Mouse (Mus musculus): ENCODE data around the gene Thrsp. TPM values are rescaled to one million over a fixed set of nuclear protein-coding genes. Genes with fewer than 3 reads are reported as not detected.

The Thrsp gene
- polyA plus RNA-seq, 1 experiment from 2014 or later, result 2.2 TPM

DNA sequence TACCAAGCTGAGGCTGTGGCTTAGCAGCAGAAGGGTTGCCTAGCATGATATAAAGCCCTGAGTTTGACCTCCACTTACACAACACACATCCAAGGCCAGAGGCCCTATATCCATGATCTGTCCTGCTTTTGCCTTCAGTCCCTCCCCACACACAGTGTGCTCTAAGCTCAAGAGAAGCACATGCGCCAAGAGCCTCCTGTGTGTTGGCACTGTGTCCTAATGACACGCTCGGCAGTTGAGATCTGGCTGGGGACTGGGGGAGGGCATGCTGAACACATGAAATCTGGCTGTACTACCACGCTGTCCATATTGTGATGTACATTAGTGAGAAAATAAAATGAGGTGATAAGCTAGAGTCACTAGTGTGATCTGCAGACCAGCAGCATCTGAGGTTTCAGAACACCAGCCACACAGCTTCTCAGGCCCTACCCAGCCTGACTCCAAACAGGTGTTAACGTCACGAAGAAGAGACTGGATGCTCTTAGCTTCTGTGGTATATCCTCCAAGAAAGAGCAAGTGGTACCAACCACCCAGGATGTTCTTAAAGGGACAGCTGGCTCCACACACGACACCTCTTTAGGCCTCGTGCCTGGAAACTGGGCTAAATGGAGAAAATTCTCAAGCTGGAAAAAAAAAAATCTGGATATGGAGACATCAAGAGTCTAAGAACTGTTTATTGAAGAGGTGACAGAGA, 3.6 kb upstream of the Thrsp start:
- ATAC-seq (ENCODE audit: low FRiP score), result no peak
- H3K4me2 ChIP-seq (replicated peaks), result no peak overlapping the region

GRCm38 (mm10) chr7:97420406-97420805, 2.9 kb upstream of the Thrsp start:
- Histone ChIP-seq H3K9ac (no peak overlapping the region), H3K4me3 (replicated peaks; ENCODE audit: low read length) (no peak overlapping the region), H3K4me2 (replicated peaks) (no peak overlapping the region), H3K4me1 (replicated peaks; ENCODE audit: control insufficient read depth, insufficient read depth, low read length) (0 out of 2 replicates have a peak, but pooled peaks cover 5% of the 10 kb centered on the region), H3K9me3 (ENCODE audit: control insufficient read depth, low read length) (no peaks in the 10 kb centered on the region), H3K27me3 (ENCODE audit: control insufficient read depth, insufficient read depth, low read length) (no peaks in the 10 kb centered on the region), H3K27ac (no peak overlapping the region), H3K36me3 (replicated peaks; ENCODE audit: control insufficient read depth, insufficient read depth) (no peaks in the 10 kb centered on the region)
- no peak for ATAC-seq (ENCODE audit: low FRiP score)
- 72% methylated on average over 1 of the region's 1 CpGs for WGBS
- DNase-seq (ENCODE audit: low spot score), result no peak

More for the DNA sequence above, 3.6 kb upstream of the Thrsp start:
- Histone ChIP-seq H3K9me3 (ENCODE audit: control insufficient read depth, low read length) (no peaks in the 10 kb centered on the region), H3K27me3 (ENCODE audit: control insufficient read depth, insufficient read depth, low read length) (no peaks in the 10 kb centered on the region), H3K27ac (no peak overlapping the region), H3K4me3 (replicated peaks; ENCODE audit: low read length) (no peak overlapping the region), H3K9ac (no peak overlapping the region), H3K36me3 (replicated peaks; ENCODE audit: control insufficient read depth, insufficient read depth) (no peaks in the 10 kb centered on the region), H3K4me1 (replicated peaks; ENCODE audit: control insufficient read depth, insufficient read depth, low read length) (0 out of 2 replicates have a peak, but pooled peaks cover 5% of the 10 kb centered on the region)
- WGBS, result 74% methylated on average over 8 of the region's 8 CpGs
- DNase-seq (ENCODE audit: low spot score), result no peak

DNA sequence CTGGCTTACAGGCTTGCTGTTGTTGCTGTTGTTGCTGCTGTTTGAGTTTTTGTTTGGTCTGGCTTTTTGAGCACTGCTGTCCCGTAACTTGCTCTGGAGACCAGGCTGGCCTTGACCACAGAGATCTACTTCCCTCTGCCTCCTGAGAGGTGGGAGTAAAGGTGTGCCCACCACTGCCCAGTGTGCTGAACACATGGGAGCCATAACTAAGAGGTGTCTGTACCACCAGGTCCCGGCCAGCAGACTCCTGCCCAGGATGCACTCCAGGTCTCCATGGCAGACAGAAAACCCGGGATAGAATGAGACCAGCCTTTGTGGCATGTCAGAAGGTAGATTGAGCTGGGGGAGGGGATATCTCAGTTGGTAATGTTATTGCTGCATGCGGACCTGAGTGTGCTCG, 1.6 kb upstream of the Thrsp start:
- Histone ChIP-seq H3K36me3 (replicated peaks; ENCODE audit: control insufficient read depth, insufficient read depth) (no peaks in the 10 kb centered on the region), H3K27me3 (ENCODE audit: control insufficient read depth, insufficient read depth, low read length) (no peaks in the 10 kb centered on the region), H3K9me3 (ENCODE audit: control insufficient read depth, low read length) (no peaks in the 10 kb centered on the region), H3K9ac (no peak overlapping the region), H3K4me3 (replicated peaks; ENCODE audit: low read length) (no peak overlapping the region), H3K4me1 (replicated peaks; ENCODE audit: control insufficient read depth, insufficient read depth, low read length) (0 out of 2 replicates have a peak, but pooled peaks cover 5% of the 10 kb centered on the region), H3K4me2 (replicated peaks) (no peak overlapping the region), H3K27ac (no peak overlapping the region)
- WGBS, result 77% methylated on average over 5 of the region's 5 CpGs
- DNase-seq (ENCODE audit: low spot score) (no peak), ATAC-seq (ENCODE audit: low FRiP score) (no peak)

DNA sequence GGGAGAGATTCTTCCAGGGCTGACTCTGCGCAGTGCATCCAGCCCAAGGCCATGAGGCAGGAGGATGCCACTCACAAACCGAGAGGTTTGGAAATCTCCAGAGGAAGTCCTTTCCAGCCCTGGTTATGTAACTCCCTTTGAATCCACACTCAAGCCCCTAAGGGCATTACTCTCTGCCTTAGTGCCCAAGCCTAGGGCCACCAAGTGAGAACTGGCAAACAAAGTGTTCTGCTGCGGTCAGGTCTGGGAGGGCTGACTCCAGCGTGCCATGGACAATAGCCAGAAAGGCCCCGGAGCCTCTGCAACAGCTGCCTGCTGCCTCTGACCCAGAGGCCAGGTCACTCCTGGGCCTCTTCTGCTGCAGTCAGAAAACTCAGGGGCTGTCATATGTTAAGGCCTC, 1.2 kb upstream of the Thrsp start:
- H3K4me2 ChIP-seq (replicated peaks), result no peak overlapping the region
- H3K4me3 ChIP-seq (replicated peaks; ENCODE audit: low read length), result no peak overlapping the region
- no peak overlapping the region for H3K9ac ChIP-seq
- DNase-seq (ENCODE audit: low spot score), result no peak
- H3K27ac ChIP-seq, result no peak overlapping the region
- H3K36me3 ChIP-seq (replicated peaks; ENCODE audit: control insufficient read depth, insufficient read depth), result no peaks in the 10 kb centered on the region
- 0 out of 2 replicates have a peak, but pooled peaks cover 5% of the 10 kb centered on the region for H3K4me1 ChIP-seq (replicated peaks; ENCODE audit: control insufficient read depth, insufficient read depth, low read length)
- H3K27me3 ChIP-seq (ENCODE audit: control insufficient read depth, insufficient read depth, low read length), result no peaks in the 10 kb centered on the region
- ATAC-seq (ENCODE audit: low FRiP score), result no peak
- 54% methylated on average over 5 of the region's 5 CpGs for WGBS
- H3K9me3 ChIP-seq (ENCODE audit: control insufficient read depth, low read length), result no peaks in the 10 kb centered on the region

DNA sequence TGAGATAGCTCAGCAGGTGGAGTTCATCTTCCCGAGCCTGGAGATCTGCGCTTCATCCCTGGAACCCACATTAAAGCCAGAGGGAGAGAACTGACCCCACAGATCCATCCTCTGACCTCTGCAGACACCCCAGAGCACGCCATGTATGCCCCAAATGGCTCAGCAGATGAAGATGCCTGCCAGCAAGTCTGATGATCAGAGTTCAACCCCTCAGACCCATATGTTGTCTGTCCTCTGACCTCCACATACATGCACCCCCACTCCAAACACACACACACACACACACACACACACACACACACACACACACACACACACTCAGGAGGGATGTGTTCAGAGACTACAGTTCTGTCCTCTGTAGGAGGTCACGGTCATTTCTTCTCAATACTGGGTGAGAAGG, 1.1 kb downstream of the Thrsp start:
- Histone ChIP-seq H3K9ac (no peak overlapping the region), H3K4me1 (replicated peaks; ENCODE audit: control insufficient read depth, insufficient read depth, low read length) (0 out of 2 replicates have a peak, but pooled peaks cover 5% of the 10 kb centered on the region), H3K36me3 (replicated peaks; ENCODE audit: control insufficient read depth, insufficient read depth) (peaks cover 12% of the 10 kb centered on the region; the same call in 1 of the 2 replicates), H3K4me2 (replicated peaks) (no peak overlapping the region), H3K27me3 (ENCODE audit: control insufficient read depth, insufficient read depth, low read length) (no peaks in the 10 kb centered on the region), H3K4me3 (replicated peaks; ENCODE audit: low read length) (no peak overlapping the region), H3K27ac (no peak overlapping the region), H3K9me3 (ENCODE audit: control insufficient read depth, low read length) (no peaks in the 10 kb centered on the region)
- DNase-seq (ENCODE audit: low spot score) (no peak), ATAC-seq (ENCODE audit: low FRiP score) (no peak)
- WGBS, result 88% methylated on average over 4 of the region's 4 CpGs

DNA sequence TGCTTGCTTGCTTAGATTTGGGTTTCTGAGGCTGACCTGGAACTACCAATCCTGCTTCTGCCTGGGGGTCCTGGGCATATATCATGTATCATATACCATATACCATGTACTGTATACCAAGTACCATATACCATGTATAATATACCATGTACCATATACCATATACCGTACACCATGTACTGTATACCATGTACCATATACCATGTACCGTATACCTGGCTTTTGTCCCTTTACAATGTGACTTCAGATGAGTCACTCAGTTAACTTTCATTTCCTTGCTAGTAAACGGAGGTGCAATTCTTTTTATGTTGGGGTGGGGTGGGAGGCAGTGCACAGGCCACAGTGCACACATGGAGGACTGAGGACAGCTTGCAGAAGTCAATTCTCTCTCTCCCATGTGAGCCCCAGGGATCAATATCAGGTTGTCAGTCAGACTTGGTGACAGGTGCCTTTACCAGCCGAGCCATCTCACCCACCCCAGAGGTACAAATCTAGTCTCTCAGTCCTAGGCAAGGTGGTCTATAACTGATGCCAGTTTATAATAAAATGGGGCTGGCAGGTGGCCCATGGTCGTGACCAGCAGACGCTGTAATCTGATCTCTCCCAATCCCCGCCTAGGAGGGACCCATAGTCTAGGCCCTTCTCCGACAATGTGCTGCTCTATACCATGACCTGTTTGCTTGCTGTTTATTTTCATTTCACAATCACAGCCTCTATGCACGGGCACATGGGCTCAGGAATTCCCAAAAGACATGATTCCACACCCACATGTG, 2.4 kb downstream of the Thrsp start:
- no peak overlapping the region for H3K9ac ChIP-seq
- no peak overlapping the region for H3K4me2 ChIP-seq (replicated peaks)
- no peak overlapping the region for H3K27ac ChIP-seq
- no peaks in the 10 kb centered on the region for H3K4me1 ChIP-seq (replicated peaks; ENCODE audit: control insufficient read depth, insufficient read depth, low read length)
- peaks cover 25% of the 10 kb centered on the region for H3K36me3 ChIP-seq (replicated peaks; ENCODE audit: control insufficient read depth, insufficient read depth)
- DNase-seq (ENCODE audit: low spot score) (no peak), ATAC-seq (ENCODE audit: low FRiP score) (no peak)
- H3K27me3 ChIP-seq (ENCODE audit: control insufficient read depth, insufficient read depth, low read length), result no peaks in the 10 kb centered on the region
- no peak overlapping the region for H3K4me3 ChIP-seq (replicated peaks; ENCODE audit: low read length)
- H3K9me3 ChIP-seq (ENCODE audit: control insufficient read depth, low read length), result no peaks in the 10 kb centered on the region
- 62% methylated on average over 9 of the region's 9 CpGs for WGBS

- Histone ChIP-seq H3K9ac (no peak overlapping the region), H3K4me2 (replicated peaks) (no peak overlapping the region), H3K36me3 (replicated peaks; ENCODE audit: control insufficient read depth, insufficient read depth) (peaks cover 32% of the 10 kb centered on the region), H3K4me3 (replicated peaks; ENCODE audit: low read length) (no peak overlapping the region), H3K27ac (no peak overlapping the region), H3K9me3 (ENCODE audit: control insufficient read depth, low read length) (no peaks in the 10 kb centered on the region), H3K4me1 (replicated peaks; ENCODE audit: control insufficient read depth, insufficient read depth, low read length) (no peaks in the 10 kb centered on the region), H3K27me3 (ENCODE audit: control insufficient read depth, insufficient read depth, low read length) (no peaks in the 10 kb centered on the region)
- 87% methylated on average over 1 of the region's 1 CpGs for whole genome bisulfite sequencing
- ATAC-seq (ENCODE audit: low FRiP score) (no peak), DNase-seq (ENCODE audit: low spot score) (no peak)
Measured at GRCm38 (mm10) chr7:97414426-97414825, 3.1 kb downstream of the Thrsp start.

GRCm38 (mm10) chr7:97413981-97414380, 3.5 kb downstream of the Thrsp start:
- Histone ChIP-seq H3K4me2 (replicated peaks) (no peak overlapping the region), H3K27ac (no peak overlapping the region), H3K27me3 (ENCODE audit: control insufficient read depth, insufficient read depth, low read length) (no peaks in the 10 kb centered on the region), H3K36me3 (replicated peaks; ENCODE audit: control insufficient read depth, insufficient read depth) (peaks cover 37% of the 10 kb centered on the region), H3K9ac (no peak overlapping the region), H3K9me3 (ENCODE audit: control insufficient read depth, low read length) (no peaks in the 10 kb centered on the region), H3K4me3 (replicated peaks; ENCODE audit: low read length) (no peak overlapping the region), H3K4me1 (replicated peaks; ENCODE audit: control insufficient read depth, insufficient read depth, low read length) (no peaks in the 10 kb centered on the region)
- DNase-seq (ENCODE audit: low spot score) (no peak), ATAC-seq (ENCODE audit: low FRiP score) (no peak)
- WGBS, result 96% methylated on average over 1 of the region's 1 CpGs

- no peak overlapping the region for H3K27ac ChIP-seq
- no peak overlapping the region for H3K9ac ChIP-seq
- 88% methylated on average over 3 of the region's 3 CpGs for whole genome bisulfite sequencing
- H3K4me1 ChIP-seq (replicated peaks; ENCODE audit: control insufficient read depth, insufficient read depth, low read length), result no peaks in the 10 kb centered on the region
- no peak overlapping the region for H3K4me3 ChIP-seq (replicated peaks; ENCODE audit: low read length)
- H3K9me3 ChIP-seq (ENCODE audit: control insufficient read depth, low read length), result no peaks in the 10 kb centered on the region
- no peaks in the 10 kb centered on the region for H3K27me3 ChIP-seq (ENCODE audit: control insufficient read depth, insufficient read depth, low read length)
- ATAC-seq (ENCODE audit: low FRiP score), result no peak
- H3K4me2 ChIP-seq (replicated peaks), result no peak overlapping the region
- H3K36me3 ChIP-seq (replicated peaks; ENCODE audit: control insufficient read depth, insufficient read depth), result peaks cover 57% of the 10 kb centered on the region
- DNase-seq (ENCODE audit: low spot score), result no peak
Measured at GRCm38 (mm10) chr7:97411575-97411974, 6.0 kb downstream of the Thrsp start.

Data from hindbrain, embryonic 14.5 days (tissue).